Mouse (Mus musculus) embryo, embryonic 10.5 days (tissue): ENCODE measurements around the gene Ivl.
A peak's percentile ranks its signal among the peaks of the same experiment; 100 is the strongest.

ENCODE experiments used
- DNase-seq: peaks from one replicate; pipeline ENCODE4 v3.0.0-alpha.2; 2015; ENCODE audit warnings: low spot score

Gene Ivl

GRCm38 (mm10) chr3:92573449-92574041 lies at the start of gene Ivl:
TSS of gene Ivl (minus strand) at chr3:92573735.
- DNase-seq, result no peak

GRCm38 (mm10) chr3:92621560-92621959 lies 48.0 kb upstream of the Ivl start, which contains the start of gene Lce6a:
TSS of gene Lce6a (minus strand) at chr3:92621660.
- no peak for DNase-seq

GRCm38 (mm10) chr3:92609804-92610203 lies 36.3 kb upstream of the Ivl start:
- DNase-seq, result no peak

- DNase-seq, result no peak
These were observed 33.9 kb upstream of the Ivl start, which contains the start of gene 2210017I01Rik for GRCm38 (mm10) chr3:92607392-92607791. TSS of gene 2210017I01Rik (minus strand) at chr3:92607492.

GRCm38 (mm10) chr3:92602169-92602568 lies 28.6 kb upstream of the Ivl start:
- peak; percentile 66 for DNase-seq

GRCm38 (mm10) chr3:92600456-92600855 lies 26.9 kb upstream of the Ivl start:
- DNase-seq, result no peak

GRCm38 (mm10) chr3:92599973-92600372 lies 26.4 kb upstream of the Ivl start:
- DNase-seq, result no peak

GRCm38 (mm10) chr3:92598429-92598828 lies 24.9 kb upstream of the Ivl start:
- no peak for DNase-seq

GRCm38 (mm10) chr3:92588858-92589257 lies 15.3 kb upstream of the Ivl start, which contains the start of gene Smcp:
TSS of gene Smcp (minus strand) at chr3:92588997.
- no peak for DNase-seq

- no peak for DNase-seq
These were observed 13.7 kb upstream of the Ivl start for GRCm38 (mm10) chr3:92587190-92587589.

- DNase-seq, result no peak
These were observed 11.5 kb upstream of the Ivl start for GRCm38 (mm10) chr3:92585055-92585454.

- no peak for DNase-seq
These were observed 9.8 kb upstream of the Ivl start for GRCm38 (mm10) chr3:92583164-92583826.

GRCm38 (mm10) chr3:92579508-92579907 lies 6.0 kb upstream of the Ivl start:
- no peak for DNase-seq

- DNase-seq, result no peak
These were observed 5.3 kb upstream of the Ivl start for GRCm38 (mm10) chr3:92578652-92579413.

- no peak for DNase-seq
These were observed 900 bp downstream of the Ivl start for GRCm38 (mm10) chr3:92572514-92573155.

GRCm38 (mm10) chr3:92568752-92569151 lies 4.8 kb downstream of the Ivl start:
- no peak for DNase-seq

GRCm38 (mm10) chr3:92565418-92565817 lies 8.1 kb downstream of the Ivl start:
- no peak for DNase-seq

GRCm38 (mm10) chr3:92534411-92534810 lies 39.1 kb downstream of the Ivl start, which contains the start of gene 2310046K23Rik:
TSS of gene 2310046K23Rik (minus strand) at chr3:92534511.
- no peak for DNase-seq
